Mouse (Mus musculus): Measurements from ENCODE around the gene Ufd1. TPM values are rescaled to one million over a fixed set of nuclear protein-coding genes. Genes with fewer than 3 reads are reported as not detected.
"Not testable (repeated sequence)": the region's sequence is repeated elsewhere in the genome, so short reads cannot be mapped to it uniquely, and the experiment has no call there.

Ufd1 gene
- polyA plus RNA-seq, 1 experiment: 61.5 TPM

- Histone ChIP-seq H3K4me3 (ENCODE audit: insufficient read depth, low read length) (peak within 1 kb of the TSS; percentile 91), H3K4me1 (ENCODE audit: control insufficient read depth, insufficient read depth, low read length) (peaks cover 3% of the 10 kb centered on the region; the same call in 1 of the 2 replicates), H3K27ac (ENCODE audit: insufficient read depth, low read depth, low read length) (no peak within 1 kb of the TSS)
- TF ChIP-seq POLR2A (IDR thresholded peaks at IDR 0.05; ENCODE audit: borderline replicate concordance, low read depth, low read length) (no peak), CTCF (IDR thresholded peaks at IDR 0.05; ENCODE audit: low read depth, low read length) (no peak)
Observed at GRCm38 (mm10) chr16:18836468-18837208, 25.1 kb downstream of the Ufd1 start, which contains the start of the genes 2510002D24Rik and Gm28539. Gene 2510002D24Rik (plus strand): TSS chr16:18836578. Gene Gm28539 (plus strand): TSS chr16:18836584.

DNA sequence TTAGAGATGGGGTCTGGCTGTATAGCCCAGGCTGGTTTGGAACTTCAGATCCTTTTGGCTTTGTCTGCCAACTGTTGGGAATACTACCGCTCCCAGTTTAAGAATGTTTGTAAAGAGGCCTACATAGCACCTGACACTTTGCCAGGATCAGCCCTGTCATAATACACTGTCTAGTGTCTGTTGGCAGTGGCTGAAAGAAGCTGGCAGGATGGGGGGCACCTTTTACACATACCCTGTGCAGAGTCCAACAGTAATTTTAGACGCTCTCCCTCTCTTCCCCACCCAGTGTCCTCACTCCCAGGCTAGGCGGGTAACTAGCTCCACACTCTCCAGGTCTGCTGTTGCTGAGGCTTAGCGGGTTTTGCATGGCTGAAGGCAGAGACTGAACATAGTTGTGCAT lies 26.8 kb downstream of the Ufd1 start:
- peaks cover 3% of the 10 kb centered on the region; the same call in 1 of the 2 replicates for H3K4me1 ChIP-seq (ENCODE audit: control insufficient read depth, insufficient read depth, low read length)
- H3K27ac ChIP-seq (ENCODE audit: insufficient read depth, low read depth, low read length): no peak overlapping the region
- TF ChIP-seq CTCF (IDR thresholded peaks at IDR 0.05; ENCODE audit: low read depth, low read length) (no peak), POLR2A (IDR thresholded peaks at IDR 0.05; ENCODE audit: borderline replicate concordance, low read depth, low read length) (no peak)
- H3K4me3 ChIP-seq (ENCODE audit: insufficient read depth, low read length): no peak overlapping the region

GRCm38 (mm10) chr16:18846301-18846820 lies 34.8 kb downstream of the Ufd1 start:
- TF ChIP-seq CTCF (IDR thresholded peaks at IDR 0.05; ENCODE audit: low read depth, low read length) (no peak), POLR2A (IDR thresholded peaks at IDR 0.05; ENCODE audit: borderline replicate concordance, low read depth, low read length) (no peak)
- H3K4me1 ChIP-seq (ENCODE audit: control insufficient read depth, insufficient read depth, low read length): no peaks in the 10 kb centered on the region
- no peak overlapping the region for H3K4me3 ChIP-seq (ENCODE audit: insufficient read depth, low read length)

GRCm38 (mm10) chr16:18849521-18850190 lies 38.1 kb downstream of the Ufd1 start:
- H3K27ac ChIP-seq (ENCODE audit: insufficient read depth, low read depth, low read length); H3K4me1 ChIP-seq (ENCODE audit: control insufficient read depth, insufficient read depth, low read length); H3K4me3 ChIP-seq (ENCODE audit: insufficient read depth, low read length): not testable (repeated sequence)

More at GRCm38 (mm10) chr16:18846301-18846820, 34.8 kb downstream of the Ufd1 start:
- H3K27ac ChIP-seq (ENCODE audit: insufficient read depth, low read depth, low read length): no peak overlapping the region

DNA sequence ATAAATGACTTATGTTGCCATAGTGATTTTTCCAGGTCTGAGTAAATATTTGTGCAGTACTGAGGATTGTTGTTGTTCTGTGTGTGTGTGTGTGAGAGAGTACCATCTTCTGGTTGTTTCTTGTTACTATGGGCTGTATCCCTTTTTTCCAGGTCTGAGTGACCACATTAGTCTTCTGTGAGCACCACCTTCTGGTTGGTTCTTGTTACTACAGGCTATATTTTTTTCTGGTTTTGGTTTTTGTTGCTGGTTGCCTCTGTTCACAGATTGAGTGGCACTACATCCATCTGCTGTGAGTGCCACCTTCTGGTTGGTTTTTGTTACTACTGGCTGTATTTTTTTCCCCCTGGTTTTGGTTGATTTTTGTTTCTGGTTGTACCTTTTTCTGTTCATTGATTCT lies 47.0 kb downstream of the Ufd1 start:
- H3K27ac ChIP-seq (ENCODE audit: insufficient read depth, low read depth, low read length): no peak overlapping the region
- no peak overlapping the region for H3K4me3 ChIP-seq (ENCODE audit: insufficient read depth, low read length)
- no peaks in the 10 kb centered on the region for H3K4me1 ChIP-seq (ENCODE audit: control insufficient read depth, insufficient read depth, low read length)
- no peak for TF ChIP-seq POLR2A (IDR thresholded peaks at IDR 0.05; ENCODE audit: borderline replicate concordance, low read depth, low read length)
- no peak for TF ChIP-seq CTCF (IDR thresholded peaks at IDR 0.05; ENCODE audit: low read depth, low read length)

- Histone ChIP-seq H3K4me3 (ENCODE audit: insufficient read depth, low read length) (no peak overlapping the region), H3K4me1 (ENCODE audit: control insufficient read depth, insufficient read depth, low read length) (no peaks in the 10 kb centered on the region), H3K27ac (ENCODE audit: insufficient read depth, low read depth, low read length) (no peak overlapping the region)
- TF ChIP-seq POLR2A (IDR thresholded peaks at IDR 0.05; ENCODE audit: borderline replicate concordance, low read depth, low read length): no peak
Observed at GRCm38 (mm10) chr16:18860186-18860585, 48.6 kb downstream of the Ufd1 start.

GRCm38 (mm10) chr16:18870495-18870894 lies 58.9 kb downstream of the Ufd1 start:
- not testable (repeated sequence) for H3K27ac ChIP-seq (ENCODE audit: insufficient read depth, low read depth, low read length); H3K4me3 ChIP-seq (ENCODE audit: insufficient read depth, low read length); H3K4me1 ChIP-seq (ENCODE audit: control insufficient read depth, insufficient read depth, low read length)

DNA sequence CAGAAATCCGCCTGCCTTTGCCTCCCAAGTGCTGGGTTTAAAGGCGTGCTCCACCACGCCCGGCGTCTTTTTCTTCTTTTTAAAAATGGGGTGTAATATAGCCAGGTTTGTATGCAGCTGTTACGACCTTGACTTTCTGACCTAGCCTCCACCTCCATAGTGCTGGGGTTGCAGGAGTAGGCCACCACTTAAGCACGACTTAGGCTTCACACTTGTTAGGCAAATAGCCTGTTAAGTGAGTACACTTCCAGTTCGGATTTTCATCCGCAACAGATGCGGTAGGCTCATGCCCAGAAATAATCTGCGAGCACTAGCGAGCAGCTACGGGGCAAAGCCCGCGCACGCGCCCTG lies 64.5 kb downstream of the Ufd1 start:
- peak overlapping the region; percentile 42 for H3K27ac ChIP-seq (ENCODE audit: insufficient read depth, low read depth, low read length)
- TF ChIP-seq POLR2A (IDR thresholded peaks at IDR 0.05; ENCODE audit: borderline replicate concordance, low read depth, low read length) (no peak), CTCF (IDR thresholded peaks at IDR 0.05; ENCODE audit: low read depth, low read length) (no peak)
- peak overlapping the region; percentile 85 for H3K4me3 ChIP-seq (ENCODE audit: insufficient read depth, low read length)
- H3K4me1 ChIP-seq (ENCODE audit: control insufficient read depth, insufficient read depth, low read length): peaks cover 16% of the 10 kb centered on the region

DNA sequence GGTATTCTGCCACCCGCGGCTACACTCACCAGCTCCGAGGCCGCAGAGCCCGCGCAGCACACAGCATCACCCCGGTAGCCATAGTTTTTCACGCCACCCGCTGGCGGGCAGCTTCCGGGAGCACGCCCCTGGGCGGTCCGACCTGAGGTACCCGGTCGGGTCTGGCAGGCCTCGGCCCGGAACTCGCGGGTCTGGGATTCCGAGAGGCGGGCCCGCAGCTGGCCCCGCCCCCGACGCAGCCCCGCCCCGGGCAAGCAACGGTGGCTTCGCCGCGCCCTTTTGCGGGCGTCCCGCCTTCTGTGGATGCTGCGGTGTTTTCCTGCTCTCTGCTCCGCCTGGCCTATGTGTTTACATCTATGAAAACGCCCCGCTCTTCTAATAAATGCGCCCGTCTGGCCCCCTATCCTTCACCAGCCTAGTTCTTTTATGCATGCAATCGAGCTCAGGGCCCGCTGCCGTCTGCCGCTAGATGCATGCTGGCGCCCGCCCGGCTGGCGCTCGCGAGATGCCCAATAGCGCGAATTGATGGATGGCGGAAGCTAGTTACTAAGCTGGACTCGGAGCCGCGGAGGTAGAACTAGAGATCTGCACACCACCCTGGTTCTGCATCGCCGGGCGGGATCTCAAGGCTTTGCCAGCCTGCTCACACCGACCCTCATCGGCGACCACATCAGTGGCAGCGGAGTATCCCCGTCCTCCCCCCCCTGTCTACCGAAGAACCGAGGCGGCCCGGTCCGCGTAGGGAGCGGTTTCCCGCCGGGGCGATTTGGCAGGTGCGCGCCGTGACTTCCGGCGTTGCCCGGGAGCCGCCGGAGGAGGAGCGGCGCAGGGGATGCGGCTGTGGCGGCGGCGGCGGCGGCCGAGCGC lies 65.1 kb downstream of the Ufd1 start, which contains the start of the genes Mrpl40 and Hira:
TSS of gene Mrpl40 (minus strand) at position 421 of the 867 bp plus-strand sequence.
TSS of gene Hira (plus strand) at position 596 of the 867 bp plus-strand sequence.
- peaks cover 16% of the 10 kb centered on the region for H3K4me1 ChIP-seq (ENCODE audit: control insufficient read depth, insufficient read depth, low read length)
- H3K27ac ChIP-seq (ENCODE audit: insufficient read depth, low read depth, low read length): peak within 1 kb of the TSS; percentile 68
- H3K4me3 ChIP-seq (ENCODE audit: insufficient read depth, low read length): peak within 1 kb of the TSS; percentile 87
- TF ChIP-seq POLR2A (IDR thresholded peaks at IDR 0.05; ENCODE audit: borderline replicate concordance, low read depth, low read length): no peak

Measured in bone marrow macrophage, adult 2 months (primary cell).